Mouse (Mus musculus): ENCODE results near the gene Ccsap.
"Not testable (repeated sequence)": the region's sequence is repeated elsewhere in the genome, so short reads cannot be mapped to it uniquely, and the experiment has no call there.

The Ccsap gene

DNA sequence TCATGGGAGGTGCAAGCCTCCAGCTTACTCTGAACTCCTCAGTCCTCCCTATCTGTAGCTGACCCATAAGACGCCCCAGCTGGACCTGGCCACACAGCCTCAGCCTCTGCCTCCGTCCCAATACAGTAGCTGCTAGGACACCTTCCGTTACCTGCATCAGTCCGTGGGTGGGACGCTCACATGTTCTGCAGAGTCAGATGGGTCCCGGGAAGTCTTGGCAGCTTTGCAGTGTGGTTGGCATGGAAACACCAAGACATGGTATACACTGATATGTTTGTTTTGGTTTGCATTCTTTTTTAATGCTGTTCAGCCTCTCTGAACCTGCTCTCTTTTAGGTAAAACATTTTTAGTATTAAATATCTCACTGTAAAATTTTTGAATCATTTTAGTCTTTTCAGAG lies 23.7 kb downstream of the Ccsap start:
- DNase-seq (ENCODE audit: low spot score), result no peak

DNA sequence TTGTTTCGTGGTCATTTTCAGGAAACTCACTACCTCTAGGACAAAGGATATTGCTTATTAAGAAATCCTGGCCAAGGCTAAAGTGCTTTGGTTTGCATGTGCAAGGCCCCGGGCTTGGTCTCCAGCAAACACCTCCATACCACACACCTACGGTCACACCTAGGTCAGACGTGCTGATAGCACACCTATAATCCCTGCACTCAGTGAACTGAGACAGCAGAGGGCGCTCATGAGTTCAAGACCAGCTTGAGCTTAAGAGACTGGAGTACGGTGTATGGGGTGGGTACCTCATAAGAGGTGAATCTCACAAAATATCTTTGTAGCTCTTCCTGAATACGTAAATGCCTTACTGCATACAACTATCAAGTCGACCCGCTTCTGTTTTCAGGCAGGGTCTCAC lies 24.6 kb downstream of the Ccsap start:
- DNase-seq (ENCODE audit: low spot score), result peak; percentile 79

DNA sequence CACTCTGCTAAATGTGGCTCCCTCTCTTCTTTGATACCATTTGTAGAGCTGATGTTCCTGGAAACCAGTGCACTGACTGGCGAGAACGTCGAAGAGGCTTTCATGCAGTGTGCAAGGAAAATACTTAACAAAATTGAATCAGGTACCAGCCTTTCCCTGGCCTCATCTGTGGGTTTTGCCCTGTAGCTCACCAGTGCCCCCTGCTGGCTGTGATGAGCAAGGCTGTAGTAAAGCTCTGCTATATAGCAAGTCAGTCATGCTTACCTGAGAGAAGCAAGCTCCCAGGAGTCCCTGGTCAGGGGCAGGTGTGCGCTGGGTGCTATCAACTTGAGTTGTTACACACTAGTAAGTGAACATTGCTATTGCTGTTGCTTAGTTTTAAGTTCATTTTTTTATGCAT lies 27.3 kb downstream of the Ccsap start:
- DNase-seq (ENCODE audit: low spot score), result no peak

DNA sequence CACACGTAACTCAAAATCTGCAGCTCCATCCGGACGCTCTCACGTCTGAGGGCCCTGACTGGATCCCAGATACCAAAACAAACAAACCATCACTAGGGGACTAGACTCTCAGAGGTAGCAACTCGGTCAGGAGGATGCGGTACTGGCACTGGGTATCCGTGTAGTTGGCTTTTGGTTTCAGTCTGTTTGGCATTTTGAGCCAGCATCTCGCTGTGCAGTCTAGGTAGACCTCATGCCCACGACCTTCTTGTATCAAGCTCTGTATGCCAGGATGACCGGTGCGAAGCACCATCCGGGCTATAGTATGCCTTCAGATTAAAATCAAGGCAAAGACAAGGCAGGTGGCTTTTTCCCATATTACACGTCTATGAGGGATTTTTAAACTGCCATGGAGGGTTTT lies 32.5 kb downstream of the Ccsap start:
- DNase-seq (ENCODE audit: low spot score), result no peak

DNA sequence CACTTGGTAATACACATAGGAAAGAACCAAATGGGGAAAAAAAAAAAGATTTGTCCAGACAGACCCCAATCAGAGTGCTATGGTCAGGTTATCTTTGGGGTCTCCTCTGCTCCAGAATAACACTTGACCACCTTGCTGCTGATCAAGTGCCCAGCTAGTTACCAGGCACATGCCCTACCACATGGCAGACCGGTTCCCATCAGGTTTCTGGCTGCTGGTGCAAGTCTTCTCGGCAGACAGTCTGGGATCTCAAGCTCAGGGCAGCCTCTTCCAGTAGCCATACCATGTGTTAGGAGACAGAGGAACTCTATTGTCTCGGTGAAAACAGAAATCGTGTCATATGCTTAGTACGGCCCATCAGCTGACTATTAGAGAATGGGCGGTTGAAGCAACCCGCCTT lies 33.3 kb downstream of the Ccsap start:
- no peak for DNase-seq (ENCODE audit: low spot score)

DNA sequence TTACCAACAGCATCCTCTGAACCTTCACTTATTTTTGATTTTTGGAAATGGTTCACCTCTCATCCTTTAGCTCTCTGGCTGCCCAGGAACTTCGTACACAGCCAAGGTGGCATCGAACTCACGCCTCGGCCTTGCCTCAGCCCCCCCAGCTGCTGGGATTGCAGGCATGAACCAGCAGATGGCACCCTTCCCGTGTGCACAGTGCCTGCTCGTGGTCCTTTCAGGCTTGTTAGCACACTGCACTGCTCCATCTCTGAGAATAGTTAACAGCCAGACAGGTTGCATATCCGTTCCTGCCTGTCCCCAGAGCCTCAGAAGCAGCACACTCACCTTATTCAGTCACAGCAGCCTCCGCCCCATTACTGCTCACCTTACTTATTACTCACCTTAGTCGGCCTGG lies 34.0 kb downstream of the Ccsap start:
- peak; percentile 54 for DNase-seq (ENCODE audit: low spot score)

DNA sequence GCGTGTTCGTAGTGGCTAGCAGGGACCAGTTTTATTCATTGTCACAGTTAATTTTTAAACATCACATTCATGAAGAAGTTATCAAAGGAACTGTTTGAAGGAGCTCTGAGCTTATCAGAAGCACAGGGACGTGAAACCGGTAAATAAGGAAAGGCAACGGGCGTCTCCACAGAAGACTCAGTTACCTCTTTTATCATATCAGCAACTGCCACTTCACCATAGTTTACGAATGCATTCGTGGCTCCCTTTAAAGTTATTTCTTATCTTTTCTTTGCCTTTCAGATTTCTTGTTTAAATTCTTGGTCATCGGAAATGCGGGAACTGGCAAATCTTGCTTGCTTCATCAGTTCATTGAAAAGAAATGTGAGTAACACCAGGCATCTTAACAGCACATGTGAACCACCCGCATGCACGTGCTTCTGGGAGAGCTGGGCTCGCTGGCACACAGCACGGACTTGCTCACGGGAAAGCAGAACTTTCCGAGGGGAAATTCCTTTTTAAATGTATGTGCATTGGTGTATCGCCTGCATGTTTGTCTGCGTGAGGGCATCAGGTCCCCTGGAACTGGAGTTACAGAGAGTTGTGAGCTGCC lies 36.4 kb downstream of the Ccsap start:
- DNase-seq (ENCODE audit: low spot score), result no peak

DNA sequence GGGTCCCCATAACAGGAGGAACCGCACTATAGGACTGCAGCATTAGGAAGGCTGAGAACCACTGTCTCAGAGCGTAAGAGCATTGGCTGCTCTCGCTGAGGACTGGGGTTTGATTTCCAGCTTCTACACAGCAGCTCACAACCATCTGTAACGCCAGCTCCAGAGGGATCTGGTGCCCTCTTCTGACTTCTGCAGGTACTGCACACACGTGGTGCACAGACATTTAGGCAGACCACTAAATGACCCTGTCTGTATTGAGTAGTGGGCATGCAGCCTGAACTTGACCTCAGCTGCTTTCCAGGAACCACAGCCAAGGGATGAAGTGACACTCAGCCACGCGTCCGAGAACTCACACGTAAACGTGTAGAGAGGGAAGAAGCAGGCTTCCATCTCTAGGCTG lies 36.9 kb downstream of the Ccsap start:
- no peak for DNase-seq (ENCODE audit: low spot score)

DNA sequence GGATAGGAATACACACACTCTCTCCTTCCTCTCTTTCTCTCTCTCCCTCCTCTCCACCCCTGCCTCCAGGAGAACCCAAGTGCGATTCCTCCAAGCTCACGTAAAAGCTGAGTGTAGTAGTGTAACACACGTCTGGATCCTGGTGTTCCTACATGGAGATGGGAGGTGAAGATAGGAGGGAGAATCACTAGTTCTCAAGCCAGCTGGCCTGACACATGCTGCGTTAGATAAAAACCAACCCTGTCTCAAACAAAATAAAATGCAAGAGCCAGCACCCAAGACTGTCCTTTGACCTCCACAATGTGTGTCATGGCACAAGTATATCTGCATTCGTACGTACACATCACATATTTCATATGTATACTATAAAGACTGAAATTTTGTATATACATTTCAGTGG lies 39.2 kb downstream of the Ccsap start:
- DNase-seq (ENCODE audit: low spot score), result no peak

DNA sequence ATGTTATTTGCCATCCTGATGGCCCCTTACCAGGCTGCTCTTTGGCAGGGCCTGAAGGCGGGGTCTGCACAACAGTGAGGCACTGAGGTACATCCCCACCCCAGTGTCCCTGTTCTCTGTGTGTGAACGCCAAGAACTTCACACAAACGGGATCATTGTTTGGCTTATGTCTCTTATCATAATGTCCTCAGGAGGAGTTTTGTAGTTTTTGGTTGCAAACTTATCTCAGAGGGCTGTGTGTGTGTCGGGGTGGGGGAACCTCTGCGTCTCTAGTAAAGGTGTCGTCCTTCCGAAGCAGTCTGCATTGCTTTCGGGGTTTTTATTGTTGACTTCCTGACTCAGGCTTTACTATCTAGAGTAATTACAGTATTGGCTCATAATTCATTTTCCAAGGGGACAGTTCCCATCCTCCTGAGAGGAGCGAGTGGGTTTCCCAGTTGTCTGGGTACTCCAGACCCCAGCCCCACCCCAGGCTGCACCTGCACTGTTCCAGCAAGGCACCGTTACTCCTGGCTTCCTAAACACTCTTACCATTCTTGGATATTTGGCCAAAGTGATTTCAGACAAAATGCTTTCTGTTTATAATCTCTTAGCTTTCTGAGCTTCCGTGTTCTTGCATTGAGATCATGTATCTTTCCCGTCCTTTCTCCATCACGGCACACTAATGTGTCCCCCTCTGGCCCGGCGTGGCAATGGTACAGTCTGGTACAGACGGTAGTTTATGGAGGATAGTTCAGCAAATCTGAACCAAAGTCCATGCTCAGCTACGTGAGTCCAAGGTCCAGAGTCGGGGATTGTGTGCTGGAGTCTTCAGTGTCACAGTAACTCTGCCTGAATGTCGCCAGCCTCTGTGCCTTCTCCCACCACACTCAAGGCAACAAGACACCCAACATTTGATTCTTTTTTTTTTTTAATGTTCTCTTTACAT lies 40.1 kb downstream of the Ccsap start:
- no peak for DNase-seq (ENCODE audit: low spot score)

DNA sequence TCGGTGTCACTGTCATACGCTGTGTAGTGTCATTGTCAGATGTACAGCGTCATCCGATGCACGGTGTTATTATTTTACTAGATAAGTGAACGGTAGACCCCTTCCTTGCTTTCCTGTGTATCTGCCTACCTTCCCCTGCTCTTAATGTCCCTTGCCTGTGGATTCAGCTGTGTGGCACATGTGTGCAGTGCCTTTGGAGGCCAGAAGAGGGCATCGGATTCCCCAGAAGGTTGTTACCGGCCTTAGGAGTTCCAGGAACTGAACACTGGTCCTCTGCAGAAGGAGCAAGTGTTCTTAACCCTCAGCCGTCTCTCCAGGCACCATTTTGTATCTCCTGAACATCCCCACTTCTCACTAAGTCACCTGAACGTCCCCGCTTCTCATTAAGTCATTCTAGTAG lies 42.3 kb downstream of the Ccsap start:
- no peak for DNase-seq (ENCODE audit: low spot score)

DNA sequence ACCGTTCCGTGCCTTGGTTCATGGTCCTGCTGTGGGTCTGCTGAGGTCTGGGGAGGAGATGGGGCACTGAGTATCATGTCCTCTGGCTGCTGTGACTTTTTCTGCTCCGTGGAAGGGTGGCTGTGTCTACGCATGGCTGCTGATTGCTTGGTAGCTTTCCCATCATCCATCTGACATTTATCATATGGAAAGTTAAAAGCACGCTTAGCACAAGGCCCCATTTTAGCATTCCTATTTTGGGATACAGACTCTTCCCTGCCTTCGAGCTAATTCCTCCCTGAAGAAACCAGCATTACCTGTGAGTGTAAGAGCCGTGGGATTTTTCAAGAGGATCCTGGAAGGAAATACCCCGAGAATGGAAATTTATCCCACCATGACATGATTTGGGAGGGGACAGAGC lies 43.1 kb downstream of the Ccsap start:
- DNase-seq (ENCODE audit: low spot score), result no peak

DNA sequence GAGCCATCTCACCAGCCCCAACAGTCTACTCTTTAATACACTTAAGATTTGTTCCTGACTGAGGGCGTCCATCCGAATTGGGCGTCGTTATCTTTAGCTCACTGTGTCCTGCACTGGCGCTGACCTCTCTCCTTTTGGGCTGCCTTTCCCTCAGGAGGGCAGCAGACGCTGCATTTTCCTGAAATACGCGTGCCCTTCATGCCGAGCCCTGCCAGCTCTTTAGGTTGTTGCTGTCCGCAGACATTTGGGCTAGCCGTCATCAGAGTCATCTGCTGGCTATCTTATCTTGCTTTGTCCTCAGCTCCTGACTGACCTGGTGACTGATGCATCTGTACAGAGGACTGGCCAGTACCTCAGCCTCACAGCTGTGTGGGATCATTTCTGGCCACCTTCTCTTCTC lies 44.7 kb downstream of the Ccsap start:
- DNase-seq (ENCODE audit: low spot score), result no peak

DNA sequence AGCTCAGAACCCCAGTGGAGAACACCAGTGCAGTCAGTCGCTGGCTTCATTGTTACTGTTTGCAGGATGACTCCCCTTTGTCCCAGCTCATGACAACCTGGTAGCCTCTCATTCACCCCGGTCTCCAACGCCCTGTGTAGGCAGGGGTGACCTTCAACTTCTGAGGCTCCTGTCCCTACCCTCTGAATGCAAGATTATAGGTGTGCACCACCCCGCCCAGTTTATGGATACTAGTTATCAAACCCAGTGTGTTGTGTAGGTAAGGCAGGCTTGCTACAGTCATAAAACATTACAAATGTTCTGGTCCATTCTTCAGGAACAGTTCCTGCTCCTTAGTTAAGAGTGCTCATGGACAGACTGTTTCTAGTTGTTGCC lies 46.1 kb downstream of the Ccsap start:
- DNase-seq (ENCODE audit: low spot score), result no peak

DNA sequence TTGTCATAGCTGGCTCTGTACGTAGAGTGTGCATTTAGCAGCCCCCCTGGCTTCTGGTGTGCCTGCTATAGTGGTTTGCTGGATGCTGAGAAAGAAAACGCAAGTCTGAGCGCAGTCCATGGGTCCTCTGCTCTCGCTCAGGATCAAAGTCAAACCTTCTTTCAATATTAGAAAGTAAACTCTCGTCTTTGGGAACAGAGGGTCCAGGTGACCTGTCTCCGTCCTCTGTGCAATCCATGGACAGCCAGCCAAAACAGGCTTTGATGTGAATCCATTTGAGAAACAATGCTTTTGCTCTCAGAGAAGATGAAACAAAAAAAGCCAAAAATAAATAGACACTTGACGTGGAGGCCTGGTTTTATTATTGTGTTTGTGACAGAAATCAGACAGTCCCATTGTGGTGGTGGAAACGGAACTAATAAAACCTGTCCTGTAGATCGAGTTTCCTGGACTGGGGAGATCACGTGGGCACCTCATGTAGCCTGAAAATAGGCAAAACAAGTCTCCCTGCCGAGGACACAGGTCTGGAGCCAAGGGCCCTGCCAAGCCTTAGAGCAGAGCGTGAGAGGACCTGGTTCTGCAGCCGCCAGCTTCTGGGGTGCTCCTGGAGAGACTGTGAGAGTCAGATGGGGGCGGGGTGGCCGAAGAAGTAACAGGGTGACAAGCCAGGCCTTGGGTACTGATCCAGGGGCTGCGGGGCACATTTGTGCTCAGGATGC lies 46.7 kb downstream of the Ccsap start:
- DNase-seq (ENCODE audit: low spot score), result no peak

DNA sequence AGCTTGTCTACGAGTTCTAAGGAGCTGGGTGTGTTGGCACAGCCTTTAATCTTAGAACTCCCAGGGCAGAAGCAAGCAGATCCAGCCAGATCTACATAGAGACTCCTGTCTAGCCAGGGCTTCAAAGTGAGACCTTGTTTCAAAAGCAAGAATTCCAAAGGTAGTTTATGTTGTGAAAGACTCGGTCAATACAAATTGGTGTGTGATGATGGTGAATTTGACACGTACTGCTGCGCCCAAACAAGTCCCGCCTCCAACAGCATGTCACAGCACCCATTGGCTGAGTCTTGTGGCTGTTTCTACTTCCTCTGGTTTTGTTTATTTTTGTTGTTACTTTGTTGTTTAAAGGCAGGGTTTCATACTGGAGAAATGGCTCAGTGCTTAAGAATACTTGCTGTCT lies 47.8 kb downstream of the Ccsap start:
- no peak for DNase-seq (ENCODE audit: low spot score)

DNA sequence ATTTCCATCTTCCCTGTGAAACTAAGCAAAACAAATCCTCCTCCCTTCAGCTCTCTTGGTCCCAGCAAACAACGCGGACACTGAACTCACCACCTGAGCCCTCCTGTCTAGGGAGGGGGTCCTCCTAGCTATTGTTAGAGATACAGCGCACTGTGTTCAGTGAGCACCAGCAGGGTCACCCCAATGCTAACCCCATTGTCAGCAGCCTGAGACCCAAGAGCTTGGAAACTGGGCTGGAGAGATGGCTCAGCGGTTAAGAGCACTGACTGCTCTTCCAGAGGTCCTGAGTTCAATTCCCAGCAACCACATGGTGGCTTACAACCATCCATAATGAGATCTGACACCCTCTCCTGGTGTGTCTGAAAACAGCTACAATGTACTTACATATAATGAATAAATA lies 50.7 kb downstream of the Ccsap start:
- DNase-seq (ENCODE audit: low spot score), result not testable (repeated sequence)

DNA sequence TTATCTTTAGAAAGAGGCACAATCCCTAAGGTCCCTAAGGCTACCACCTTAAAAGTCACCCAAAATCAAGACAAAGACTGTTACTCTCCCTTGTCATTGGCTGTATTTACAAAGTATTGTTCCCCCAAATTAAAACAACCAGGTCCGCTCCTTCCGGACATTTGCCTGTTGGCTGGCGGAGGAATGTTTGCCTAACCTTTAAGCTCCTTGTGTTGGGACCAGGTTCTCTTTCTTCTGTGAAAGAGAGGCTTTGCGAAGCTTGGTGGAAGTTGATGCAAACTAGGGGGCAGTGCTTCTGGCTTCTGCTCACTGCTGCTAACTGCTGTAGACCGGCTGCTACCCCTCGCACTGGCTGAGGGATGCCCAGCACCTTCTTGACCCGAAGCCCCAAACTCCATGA lies 51.3 kb downstream of the Ccsap start:
- no peak for DNase-seq (ENCODE audit: low spot score)

DNA sequence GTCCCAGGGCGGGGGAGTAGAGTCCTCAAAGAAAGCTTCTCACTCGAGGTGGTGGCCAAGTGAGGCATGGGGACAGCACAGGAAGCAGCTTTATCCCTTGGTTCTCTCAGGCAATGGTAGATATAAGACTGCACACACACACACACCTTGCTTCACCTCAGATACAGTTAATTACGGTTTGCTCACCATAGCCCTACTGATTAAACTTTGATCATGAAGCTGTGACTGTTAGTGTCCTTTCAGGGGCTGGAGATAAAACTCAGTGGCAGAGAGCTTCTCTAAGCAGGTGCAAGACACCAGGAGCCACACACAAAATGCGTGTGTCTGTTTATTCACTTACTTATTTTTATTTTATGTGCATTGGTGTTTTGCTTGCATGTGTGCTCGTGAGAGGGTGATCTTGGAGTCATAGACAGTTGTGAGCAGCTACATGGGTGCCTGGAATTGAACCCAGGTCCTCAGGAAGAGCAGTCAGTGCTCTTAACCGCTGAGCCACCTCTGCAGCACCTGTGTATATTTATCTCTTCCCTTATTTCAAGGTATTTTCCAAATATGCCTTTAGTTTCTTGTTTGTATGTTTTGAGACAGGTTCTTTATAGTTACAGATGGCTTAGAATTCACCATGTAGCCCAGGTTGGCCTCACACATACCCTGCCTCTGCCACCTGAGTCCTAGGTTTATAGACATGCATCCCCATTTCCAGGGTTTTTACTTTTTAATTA lies 52.0 kb downstream of the Ccsap start:
- no peak for DNase-seq (ENCODE audit: low spot score)

DNA sequence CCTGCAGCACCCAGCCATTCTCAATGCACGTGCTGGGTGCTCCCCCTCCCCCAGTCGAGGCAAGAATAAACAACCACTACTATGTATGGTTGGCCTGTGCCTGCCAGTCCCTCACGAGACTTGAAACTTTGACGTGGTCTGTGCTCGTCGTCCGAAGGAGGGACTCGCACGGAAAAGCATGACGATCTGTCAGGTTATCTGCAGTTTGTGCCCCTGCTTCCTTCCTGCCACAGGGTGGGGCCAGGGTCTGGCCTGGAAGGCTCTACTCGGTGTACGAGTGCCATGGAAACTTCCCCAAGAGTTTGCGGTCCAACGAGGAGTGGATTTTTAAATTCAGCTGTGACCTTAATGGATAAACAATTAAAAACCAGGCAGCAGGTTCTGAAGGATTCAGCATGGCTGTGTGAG lies 53.0 kb downstream of the Ccsap start:
- no peak for DNase-seq (ENCODE audit: low spot score)

DNA sequence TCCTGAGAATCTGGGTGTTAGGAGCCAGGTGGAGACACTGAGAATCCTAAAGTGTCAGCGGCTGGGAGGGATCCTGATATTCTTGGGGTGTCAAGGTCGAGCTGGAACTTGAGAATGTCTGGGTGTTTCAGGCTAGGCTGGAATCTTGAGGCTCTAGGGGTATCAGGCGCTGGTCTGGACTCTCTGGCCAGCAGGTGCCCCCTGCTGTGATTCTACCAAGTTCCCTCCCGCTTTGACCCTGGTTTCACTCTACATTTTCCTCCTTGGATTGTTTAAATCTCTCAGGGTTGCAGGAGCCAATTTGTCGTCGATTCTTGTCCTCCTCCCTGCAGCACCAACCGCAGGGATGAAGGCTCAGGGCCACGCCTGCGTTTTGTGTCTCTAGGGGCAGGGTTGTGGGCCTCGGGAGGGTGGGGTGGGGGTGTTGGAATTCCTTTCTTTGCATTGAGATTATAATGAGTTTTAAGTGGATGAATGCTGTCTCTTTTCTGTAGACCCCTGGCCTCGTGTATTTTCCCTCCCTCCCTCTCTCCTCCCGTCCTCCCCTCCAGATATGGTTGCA lies 53.6 kb downstream of the Ccsap start:
- DNase-seq (ENCODE audit: low spot score), result peak; percentile 48

DNA sequence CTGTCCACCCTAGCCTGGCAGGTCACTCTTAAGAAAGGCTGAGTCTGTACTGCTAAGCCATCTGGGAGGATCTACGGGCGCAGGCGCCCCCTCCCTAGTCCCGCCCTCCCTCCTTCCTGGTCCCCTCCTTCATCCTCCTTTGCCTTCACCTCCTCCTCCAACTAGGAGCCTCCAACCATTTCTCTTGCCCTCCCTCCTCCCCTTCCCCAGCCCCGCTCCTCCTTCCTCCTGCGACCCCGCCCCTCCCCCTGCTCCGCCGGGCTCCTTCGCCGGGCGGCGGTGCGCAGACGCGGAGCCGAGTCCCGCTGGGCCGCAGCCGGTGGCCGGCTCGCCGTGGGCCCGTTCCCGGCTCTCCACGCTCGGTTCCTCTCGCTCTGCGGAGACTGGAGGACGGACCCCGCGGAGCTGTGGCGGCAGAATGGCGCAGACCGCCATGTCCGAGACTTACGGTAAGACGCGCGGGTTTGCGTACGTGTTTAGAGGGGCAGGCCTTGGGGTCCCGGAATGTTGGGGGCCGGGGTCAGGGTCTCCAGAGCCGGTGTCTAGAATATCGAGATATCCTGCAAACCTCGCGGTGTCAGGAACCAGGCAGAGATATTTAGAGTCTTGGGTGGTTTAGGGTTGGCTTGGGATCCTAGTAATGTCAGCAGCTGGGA lies 54.2 kb downstream of the Ccsap start, which contains the start of gene Rab4a:
Gene Rab4a, plus strand, starts transcription at position 268 of the 656 bp plus-strand sequence.
- peak; percentile 86 for DNase-seq (ENCODE audit: low spot score)

All from retina, embryonic 14.5 days (tissue).